Mouse (Mus musculus) megakaryocyte, embryonic 14.5 days (primary cell): ENCODE data around the gene Vwa3b. TPM values are rescaled to one million over a fixed set of nuclear protein-coding genes. Genes with fewer than 3 reads are reported as not detected.

ENCODE experiments used
- H3K27me3 ChIP-seq: replicated peaks from 2 replicates; pipeline ENCODE3; 2012; ENCODE audit warnings: inconsistent platforms
- H3K36me3 ChIP-seq: replicated peaks from 2 replicates; pipeline ENCODE3; 2012; ENCODE audit warnings: low read length, inconsistent platforms, mixed read lengths
- H3K4me1 ChIP-seq: 2 replicates; pipeline ENCODE4 v1.6.1; 2012; ENCODE audit warnings: inconsistent platforms
- H3K4me3 ChIP-seq: replicated peaks from 2 replicates; pipeline ENCODE3; 2012; ENCODE audit warnings: moderate library complexity, mild to moderate bottlenecking, inconsistent platforms
- H3K9me3 ChIP-seq: 2 replicates; pipeline ENCODE4 v1.6.1; 2012; ENCODE audit warnings: inconsistent platforms
- FLI1 ChIP-seq: IDR thresholded peaks from 2 replicates; pipeline ENCODE4 v1.6.1; 2012; ENCODE audit warnings: low read length, inconsistent platforms, mixed read lengths
- GATA1 ChIP-seq: IDR thresholded peaks from 3 replicates; pipeline ENCODE4 v1.6.1; 2012; ENCODE audit warnings: mixed read lengths, low read length, inconsistent platforms, borderline replicate concordance
- polyA plus RNA-seq: library from polyadenylated mRNA; stranded (reverse); fragments of >175 nt; gene quantifications from 2 replicates; pipeline ENCODE4 v1.2.3, GENCODE M21; 2012; ENCODE audit warnings: low replicate concordance; ENCODE audit not compliant: insufficient read depth

Vwa3b gene
- polyA plus RNA-seq = not detected in 2 replicates

DNA sequence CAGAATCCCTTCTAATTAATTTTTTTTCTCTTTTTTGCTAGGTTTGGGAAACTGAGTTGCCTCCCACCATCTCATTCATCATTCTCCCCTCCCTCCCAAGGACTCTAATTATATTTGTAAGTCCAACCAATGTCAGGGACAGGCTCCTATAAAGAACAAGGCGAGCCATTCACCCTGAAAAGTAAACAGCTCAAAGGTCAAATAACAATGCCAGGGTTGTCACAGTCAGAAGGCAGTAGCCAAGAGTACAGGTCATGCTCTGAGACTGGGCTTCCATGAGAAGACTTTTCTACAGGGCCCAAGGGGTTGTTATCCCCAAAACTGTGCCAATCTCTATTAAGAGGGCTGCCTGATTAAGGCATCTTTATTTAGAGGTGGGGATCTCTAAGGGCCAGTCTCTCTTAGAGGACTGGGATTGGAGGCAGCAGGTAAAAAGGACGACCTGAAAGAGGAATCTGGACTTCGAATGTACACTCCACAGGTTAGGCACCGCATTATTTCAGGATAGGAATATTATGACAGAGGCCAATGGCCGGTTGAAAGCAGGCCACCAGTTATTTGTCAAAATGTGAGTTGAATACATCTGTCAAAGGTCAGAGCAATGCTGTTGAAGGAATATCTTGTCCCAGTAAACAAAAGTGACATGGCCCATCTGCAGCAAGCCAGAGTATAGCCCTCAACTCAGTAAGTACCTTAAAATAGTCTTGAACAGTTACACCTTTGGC is at the start of gene Vwa3b:
Vwa3b (plus strand) TSS at position 635 of the 725 bp plus-strand sequence.
- Histone ChIP-seq H3K27me3 (peaks cover 65% of the 10 kb centered on the region), H3K36me3 (no peaks in the 10 kb centered on the region), H3K4me1 (peaks cover 32% of the 10 kb centered on the region), H3K4me3 (no peak within 1 kb of the TSS), H3K9me3 (no peaks in the 10 kb centered on the region)
- TF ChIP-seq GATA1 = no peak
- no peak for TF ChIP-seq FLI1

DNA sequence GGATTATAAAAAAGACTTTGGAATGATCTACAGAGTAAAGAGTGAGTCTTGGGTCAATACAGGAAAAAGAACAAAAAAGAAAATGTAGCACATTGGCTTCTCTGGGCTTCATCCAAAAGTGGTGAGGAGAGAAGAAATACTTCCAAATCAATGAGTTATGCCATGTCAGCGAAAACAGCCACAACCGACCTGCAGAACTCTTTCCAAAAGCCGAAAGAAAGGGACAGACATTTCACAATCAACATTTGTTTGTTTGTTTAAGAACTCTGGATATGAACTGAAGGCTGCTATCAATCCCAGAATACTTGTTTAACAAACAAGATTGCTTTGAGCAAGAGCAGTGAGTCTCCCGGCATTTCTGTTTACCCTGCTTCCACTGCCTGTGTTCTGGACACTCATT is 49.6 kb upstream of the Vwa3b start:
- H3K36me3 ChIP-seq = no peaks in the 10 kb centered on the region

DNA sequence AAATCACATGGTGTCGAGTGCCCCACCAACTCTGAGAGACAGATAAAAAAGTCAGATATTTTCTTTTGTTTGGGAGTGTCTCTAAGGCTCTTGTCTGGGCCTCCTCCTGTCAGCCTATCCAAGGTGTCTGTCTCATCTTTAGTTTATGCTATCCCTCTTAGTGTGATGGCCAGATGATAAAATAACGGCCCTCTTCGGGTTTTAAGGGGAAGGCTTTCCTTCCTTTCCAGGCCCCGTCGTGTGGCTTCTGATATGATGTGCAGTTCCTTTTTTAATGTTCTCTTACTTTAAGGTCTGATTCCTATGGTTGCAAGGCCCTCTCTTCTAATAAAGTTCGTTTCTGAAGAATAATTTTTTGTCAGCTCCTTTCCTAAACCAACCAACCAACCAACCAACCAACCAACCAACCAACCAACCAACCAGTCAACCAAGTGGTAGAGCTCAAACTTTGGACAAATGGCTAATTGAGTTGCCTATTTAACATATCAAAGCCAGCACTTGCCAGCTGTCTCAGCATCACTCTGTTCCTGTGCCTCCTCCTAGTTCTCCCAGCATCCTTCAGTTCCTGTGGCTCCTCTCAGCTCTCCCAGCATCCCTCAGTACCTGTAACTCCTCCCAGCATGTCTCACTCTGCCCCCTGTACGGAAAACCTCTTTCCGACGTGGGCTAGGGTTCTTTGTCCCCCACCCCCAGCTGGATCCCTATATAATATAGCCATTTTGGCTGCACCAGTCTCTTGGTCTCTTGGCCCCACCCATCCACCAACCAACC is 44.0 kb upstream of the Vwa3b start:
- H3K4me1 ChIP-seq = peaks cover 14% of the 10 kb centered on the region
- H3K9me3 ChIP-seq = no peaks in the 10 kb centered on the region
- peaks cover 5% of the 10 kb centered on the region for H3K27me3 ChIP-seq
- no peak overlapping the region for H3K4me3 ChIP-seq
- H3K36me3 ChIP-seq = no peaks in the 10 kb centered on the region
- no peak for TF ChIP-seq FLI1
- no peak for TF ChIP-seq GATA1

More for the DNA sequence above, 49.6 kb upstream of the Vwa3b start:
- H3K27me3 ChIP-seq = no peaks in the 10 kb centered on the region
- peaks cover 10% of the 10 kb centered on the region for H3K9me3 ChIP-seq
- H3K4me1 ChIP-seq = peaks cover 6% of the 10 kb centered on the region
- TF ChIP-seq GATA1 (no peak), FLI1 (no peak)
- no peak overlapping the region for H3K4me3 ChIP-seq

DNA sequence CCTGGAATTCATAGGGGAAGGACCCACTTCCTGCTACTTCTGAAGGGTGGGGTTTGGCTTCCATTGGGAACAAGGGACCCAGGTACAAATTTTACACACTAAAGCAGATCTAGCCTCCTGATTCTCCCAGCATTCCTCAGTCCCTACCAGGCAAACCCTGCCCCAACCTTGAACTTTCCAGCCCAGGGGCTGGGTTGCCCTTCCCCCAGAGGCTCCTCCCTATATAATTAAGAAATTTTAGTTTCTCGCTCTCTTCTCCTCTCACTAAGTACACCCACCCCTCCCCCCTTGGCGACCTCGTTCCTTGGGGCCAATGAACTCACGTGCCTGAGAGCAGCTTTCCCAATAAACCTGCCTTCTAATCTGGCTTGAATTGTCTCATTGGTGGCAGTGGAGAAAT is 42.6 kb upstream of the Vwa3b start:
- Histone ChIP-seq H3K4me1 (peaks cover 19% of the 10 kb centered on the region), H3K9me3 (no peaks in the 10 kb centered on the region), H3K27me3 (peaks cover 5% of the 10 kb centered on the region), H3K36me3 (no peaks in the 10 kb centered on the region), H3K4me3 (no peak overlapping the region)
- TF ChIP-seq GATA1 (no peak), FLI1 (no peak)

DNA sequence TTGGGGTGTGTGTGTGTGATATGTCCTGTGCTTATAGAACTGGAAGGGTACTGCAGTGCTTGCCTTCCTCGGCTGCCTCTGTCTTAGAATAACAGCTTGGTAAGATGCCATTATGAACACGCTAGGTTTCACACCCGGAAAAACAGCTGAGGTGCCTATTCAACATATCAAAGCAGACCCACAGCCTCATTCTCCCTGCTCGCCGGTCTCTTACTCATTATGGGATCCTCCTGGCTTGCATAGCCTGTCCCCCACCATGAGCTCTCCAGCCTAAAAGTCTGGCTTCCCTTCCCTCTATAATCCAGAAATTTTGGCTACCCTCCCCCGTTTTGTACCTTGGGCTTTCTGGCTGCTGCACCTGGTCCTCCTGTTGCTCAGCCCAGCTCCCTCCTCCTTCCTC is 42.0 kb upstream of the Vwa3b start:
- Histone ChIP-seq H3K9me3 (no peaks in the 10 kb centered on the region), H3K4me1 (peaks cover 19% of the 10 kb centered on the region), H3K27me3 (peaks cover 5% of the 10 kb centered on the region), H3K36me3 (no peaks in the 10 kb centered on the region), H3K4me3 (no peak overlapping the region)
- no peak for TF ChIP-seq FLI1
- no peak for TF ChIP-seq GATA1

DNA sequence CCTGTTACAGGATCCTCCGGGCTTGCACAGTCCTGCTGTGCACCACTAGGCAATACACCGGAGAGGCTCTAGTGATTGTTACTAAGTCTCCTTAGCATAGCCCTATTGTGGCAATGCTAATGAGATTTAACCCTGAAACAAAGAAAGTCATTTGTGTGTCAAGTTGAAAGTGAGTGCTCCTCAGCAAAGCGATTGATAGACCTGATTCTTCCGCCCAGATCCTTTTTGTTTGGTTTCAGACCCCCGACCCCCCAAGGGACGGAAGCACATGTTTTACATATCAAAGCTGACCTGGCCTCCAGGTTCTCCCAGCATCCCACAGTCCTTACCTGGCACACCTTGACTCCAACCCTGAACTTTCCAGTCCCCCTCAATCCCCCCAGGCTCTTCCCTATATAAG is 40.5 kb upstream of the Vwa3b start:
- TF ChIP-seq GATA1 (no peak), FLI1 (no peak)
- Histone ChIP-seq H3K4me3 (no peak overlapping the region), H3K36me3 (no peaks in the 10 kb centered on the region), H3K27me3 (peaks cover 5% of the 10 kb centered on the region), H3K4me1 (peaks cover 19% of the 10 kb centered on the region), H3K9me3 (no peaks in the 10 kb centered on the region)

DNA sequence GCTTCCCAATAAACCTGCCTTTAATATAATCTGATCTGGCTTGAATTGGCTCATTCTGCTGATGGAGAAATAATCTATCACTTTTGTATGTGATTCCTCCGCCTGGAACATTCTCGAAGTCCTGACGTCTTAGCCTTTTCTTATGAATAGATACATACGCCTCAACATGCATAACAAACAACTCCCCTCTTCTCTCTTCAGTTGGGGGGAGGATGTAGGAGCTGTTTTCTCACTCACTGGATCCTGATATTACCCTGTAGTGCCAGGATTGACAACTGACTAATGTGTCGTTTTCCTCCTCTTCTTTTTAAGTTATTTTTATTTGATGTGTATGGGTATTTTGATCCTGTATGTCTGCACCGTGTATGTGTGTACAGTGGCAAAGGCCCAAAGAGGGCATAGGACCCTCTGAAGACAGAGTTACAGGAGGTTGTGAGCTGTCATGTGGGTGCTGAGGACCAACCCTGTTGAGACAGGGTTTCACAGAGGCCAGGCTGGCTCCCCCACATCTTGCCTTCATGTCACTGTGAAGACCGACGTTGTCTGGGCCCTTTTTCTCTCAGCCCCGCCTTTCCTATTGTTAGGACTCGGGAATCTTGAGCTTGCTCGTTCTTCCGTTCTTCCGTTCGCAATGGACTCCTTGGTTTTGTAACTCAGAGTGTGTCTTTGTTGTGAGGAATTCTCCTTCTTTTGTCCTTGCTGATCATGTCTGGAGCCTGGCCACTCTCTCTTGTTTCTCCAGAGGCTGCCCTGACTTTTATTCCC is 39.8 kb upstream of the Vwa3b start:
- TF ChIP-seq GATA1 = no peak
- TF ChIP-seq FLI1 = no peak
- peaks cover 19% of the 10 kb centered on the region for H3K4me1 ChIP-seq
- H3K36me3 ChIP-seq = no peaks in the 10 kb centered on the region
- H3K9me3 ChIP-seq = no peaks in the 10 kb centered on the region
- no peak overlapping the region for H3K4me3 ChIP-seq
- peaks cover 5% of the 10 kb centered on the region for H3K27me3 ChIP-seq

DNA sequence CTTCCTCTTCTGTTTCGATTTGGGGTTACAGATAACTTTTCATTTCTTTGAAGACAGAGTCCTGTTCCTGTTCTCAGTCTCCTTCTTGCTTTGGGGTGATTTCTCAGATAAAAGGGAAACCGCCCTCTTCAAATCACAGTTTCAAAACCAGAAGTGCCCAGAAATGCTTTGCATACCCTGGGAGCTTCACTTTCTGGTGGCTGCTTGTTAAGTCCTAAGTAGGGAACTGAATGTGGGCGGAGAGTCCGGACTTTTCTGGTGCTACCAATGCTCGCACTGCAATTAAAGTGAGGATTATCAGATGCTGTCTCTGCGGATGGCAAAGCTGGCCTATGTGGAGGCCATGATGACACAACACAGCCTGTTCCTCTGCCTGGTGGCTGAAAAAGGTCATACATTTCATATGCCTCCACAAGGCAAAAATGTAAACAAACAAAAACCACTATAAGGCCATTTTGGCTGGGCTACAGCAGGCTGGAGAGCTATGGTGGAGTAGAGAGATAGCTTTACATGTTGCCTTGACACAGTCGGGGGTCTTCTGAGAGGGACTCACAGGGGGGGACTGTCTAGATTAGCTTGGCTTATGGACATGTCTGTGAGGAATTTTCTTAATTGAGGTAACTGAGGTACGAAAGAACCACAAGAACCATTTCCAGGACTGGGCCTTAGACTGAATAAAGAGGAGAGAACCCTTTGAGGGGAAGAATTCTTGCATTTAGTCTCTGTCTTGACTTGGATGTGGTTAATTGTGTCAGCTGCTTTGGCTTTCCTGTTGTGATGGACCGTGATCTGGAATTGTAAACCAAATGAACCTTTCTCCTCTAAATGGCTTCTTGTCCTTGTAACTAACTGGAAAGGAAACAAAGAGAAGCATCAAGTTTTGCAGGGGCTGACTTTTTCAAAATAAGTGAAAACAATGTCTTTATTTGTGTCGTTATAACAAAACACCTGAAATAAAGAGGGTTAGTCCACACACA is 38.9 kb upstream of the Vwa3b start:
- Histone ChIP-seq H3K27me3 (peaks cover 5% of the 10 kb centered on the region), H3K4me3 (no peak overlapping the region), H3K4me1 (peaks cover 17% of the 10 kb centered on the region), H3K9me3 (no peaks in the 10 kb centered on the region), H3K36me3 (no peaks in the 10 kb centered on the region)
- no peak for TF ChIP-seq FLI1
- no peak for TF ChIP-seq GATA1

DNA sequence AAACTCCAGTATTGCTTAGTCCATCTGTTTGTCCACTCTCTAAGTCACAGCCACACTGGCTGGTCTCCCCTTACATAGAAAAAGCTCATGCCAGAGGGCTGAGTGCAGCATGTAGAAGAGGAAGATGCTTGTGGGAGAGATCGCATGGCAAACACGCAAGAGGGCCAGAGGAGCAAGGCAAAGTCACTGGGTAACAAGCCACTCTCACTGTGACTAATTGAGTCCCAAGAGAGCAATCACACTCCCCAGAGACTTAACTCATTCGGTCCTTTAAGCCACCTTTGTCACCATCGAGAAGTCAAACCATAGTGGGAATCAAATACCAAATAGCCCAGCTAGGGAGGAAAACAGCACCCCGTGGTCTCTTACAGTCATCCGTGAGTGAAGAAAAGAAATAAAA is 38.2 kb upstream of the Vwa3b start:
- Histone ChIP-seq H3K27me3 (peaks cover 5% of the 10 kb centered on the region), H3K4me3 (no peak overlapping the region), H3K4me1 (peaks cover 14% of the 10 kb centered on the region), H3K9me3 (no peaks in the 10 kb centered on the region), H3K36me3 (no peaks in the 10 kb centered on the region)
- TF ChIP-seq GATA1 (no peak), FLI1 (no peak)
